Mouse (Mus musculus) heart, embryonic 11.5 days (tissue): ENCODE data around the gene Taf12. TPM values are rescaled to one million over a fixed set of nuclear protein-coding genes. Genes with fewer than 3 reads are reported as not detected.
A peak's percentile ranks its signal among the peaks of the same experiment; 100 is the strongest.

Experiments used
- ATAC-seq: fragments of 200-750 bp; cut with Nextera tagmentation; replicated peaks from 2 replicates; pipeline ENCODE4 v1.8.0; 2017; ENCODE audit warnings: moderate library complexity; ENCODE audit not compliant: insufficient number of reproducible peaks, low FRiP score, low TSS enrichment
- H3K27ac ChIP-seq: fragments of 300-500 bp; sonication (generic); 2 replicates; pipeline ENCODE4 v1.5.1; 2014; ENCODE audit warnings: mild to moderate bottlenecking, low read depth, low read length
- H3K27me3 ChIP-seq: fragments of 300-500 bp; sonication (generic); 2 replicates; pipeline ENCODE4 v1.6.1; 2014; ENCODE audit warnings: mild to moderate bottlenecking, low read length, mixed read lengths; ENCODE audit not compliant: control insufficient read depth, insufficient read depth
- H3K36me3 ChIP-seq: fragments of 300-500 bp; sonication (generic); 2 replicates; pipeline ENCODE4 v1.6.1; 2014; ENCODE audit warnings: mild to moderate bottlenecking, low read length, moderate library complexity, mixed read lengths; ENCODE audit not compliant: control insufficient read depth, insufficient read depth
- H3K4me1 ChIP-seq: fragments of 300-500 bp; sonication (generic); 2 replicates; pipeline ENCODE4 v1.6.1; 2014; ENCODE audit warnings: low read length; ENCODE audit not compliant: control insufficient read depth, insufficient read depth
- H3K4me2 ChIP-seq: fragments of 300-500 bp; sonication (generic); 2 replicates; pipeline ENCODE4 v1.6.1; 2014; ENCODE audit warnings: mild to moderate bottlenecking, moderate library complexity
- H3K4me3 ChIP-seq: fragments of 300-500 bp; sonication (generic); 2 replicates; pipeline ENCODE4 v1.5.1; 2014; ENCODE audit warnings: low read depth, low read length
- H3K9ac ChIP-seq: fragments of 300-500 bp; sonication (generic); 2 replicates; pipeline ENCODE4 v1.6.1; 2014; ENCODE audit warnings: mild to moderate bottlenecking, low read depth, low read length, moderate library complexity
- H3K9me3 ChIP-seq: fragments of 300-500 bp; sonication (generic); replicated peaks from 2 replicates; pipeline ENCODE4 v1.6.1; 2016; ENCODE audit warnings: low read length; ENCODE audit not compliant: control insufficient read depth
- WGBS: fragments of 180-500 bp; shearing (Covaris S2); extraction: QIAGEN DNeasy Blood & Tissue Kit; methylation state at CpG from one replicate; pipeline ENCODE4 v1.1.7; 2014; ENCODE audit not compliant: insufficient replicate concordance; 5-methylcytosine and 5-hydroxymethylcytosine counted together
- polyA plus RNA-seq: library from polyadenylated mRNA; unstranded; fragments of >200 nt; fragmentation: Nextera tagmentation; extraction: Ambion mirVana; gene quantifications from 2 replicates; pipeline ENCODE4 v1.2.1, GENCODE M21; 2014

Taf12 gene
- 35.7 and 37.3 TPM in 2 replicates for polyA plus RNA-seq

GRCm38 (mm10) chr4:132274156-132274862 is at the start of gene Taf12:
TSS of gene Taf12 (plus strand) at chr4:132274375.
- peak within 1 kb of the TSS; percentile 96 for H3K4me2 ChIP-seq
- peaks cover 8% of the 10 kb centered on the region; the same call in 1 of the 2 replicates for H3K4me1 ChIP-seq
- no peaks in the 10 kb centered on the region for H3K27me3 ChIP-seq
- peak within 1 kb of the TSS; percentile 55 for H3K4me3 ChIP-seq
- peak within 1 kb of the TSS; percentile 68 for H3K27ac ChIP-seq
- WGBS: under 1% methylated on average over 48 of the region's 48 CpGs
- H3K36me3 ChIP-seq: no peaks in the 10 kb centered on the region
- no peaks in the 10 kb centered on the region for H3K9me3 ChIP-seq
- peak within 1 kb of the TSS; percentile 89 for H3K9ac ChIP-seq
- peak; percentile 90 for ATAC-seq

DNA sequence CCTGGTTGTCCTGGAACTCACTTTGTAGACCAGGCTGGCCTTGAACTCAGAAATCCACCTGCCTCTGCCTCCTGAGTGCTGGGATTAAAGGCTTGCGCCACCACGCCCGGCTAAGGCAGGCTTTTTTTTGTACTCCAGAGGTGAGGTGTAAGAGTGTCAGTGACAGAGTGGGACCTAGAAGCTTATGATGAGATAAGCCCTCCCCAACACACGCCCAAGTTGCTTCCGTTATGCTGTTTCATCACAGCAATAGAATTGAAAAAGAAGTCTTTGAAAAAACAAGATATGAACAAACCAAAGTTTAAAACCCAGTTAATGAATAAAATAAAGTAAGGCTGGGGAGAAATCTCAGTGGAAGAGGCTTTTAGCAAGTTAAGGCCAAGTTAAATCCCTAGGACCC is 43.8 kb upstream of the Taf12 start:
- WGBS: 93% methylated on average over 5 of the region's 5 CpGs

GRCm38 (mm10) chr4:132234710-132235109 is 39.5 kb upstream of the Taf12 start:
- no peaks in the 10 kb centered on the region for H3K27me3 ChIP-seq
- no peak overlapping the region for H3K4me3 ChIP-seq
- H3K9me3 ChIP-seq: no peaks in the 10 kb centered on the region
- H3K4me1 ChIP-seq: no peaks in the 10 kb centered on the region
- H3K4me2 ChIP-seq: no peak overlapping the region
- no peak overlapping the region for H3K27ac ChIP-seq
- ATAC-seq: no peak
- H3K9ac ChIP-seq: no peak overlapping the region
- peaks cover 53% of the 10 kb centered on the region for H3K36me3 ChIP-seq
- WGBS: 90% methylated on average over 8 of the region's 8 CpGs

More for the DNA sequence above, 43.8 kb upstream of the Taf12 start:
- H3K9ac ChIP-seq: no peak overlapping the region
- no peak for ATAC-seq
- H3K4me2 ChIP-seq: no peak overlapping the region
- H3K9me3 ChIP-seq: no peaks in the 10 kb centered on the region
- no peak overlapping the region for H3K27ac ChIP-seq
- H3K36me3 ChIP-seq: peaks cover 64% of the 10 kb centered on the region
- no peak overlapping the region for H3K4me3 ChIP-seq
- no peaks in the 10 kb centered on the region for H3K4me1 ChIP-seq
- no peaks in the 10 kb centered on the region for H3K27me3 ChIP-seq

DNA sequence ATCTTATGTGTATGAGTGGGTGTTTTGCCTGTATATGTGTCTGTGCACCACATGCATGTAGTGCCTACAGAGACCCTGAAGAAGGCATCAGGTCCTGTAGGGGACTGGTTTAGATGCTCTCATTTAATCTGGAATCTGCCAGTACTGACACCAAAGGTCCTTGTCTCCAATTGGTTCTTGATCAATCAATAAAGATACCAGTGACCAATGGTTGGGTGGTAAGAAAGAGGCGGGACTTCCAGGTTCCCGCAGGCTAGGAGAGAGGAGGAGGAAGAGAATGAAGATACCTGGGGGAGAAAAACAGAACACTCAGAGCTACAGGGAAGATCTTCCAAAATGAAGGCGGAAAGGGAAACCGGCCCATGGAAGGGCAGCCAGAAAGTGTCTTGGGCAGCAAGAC is 35.8 kb upstream of the Taf12 start:
- H3K27me3 ChIP-seq: no peaks in the 10 kb centered on the region
- H3K27ac ChIP-seq: no peak overlapping the region
- peaks cover 35% of the 10 kb centered on the region for H3K36me3 ChIP-seq
- no peak for ATAC-seq
- no peaks in the 10 kb centered on the region for H3K9me3 ChIP-seq
- no peaks in the 10 kb centered on the region for H3K4me1 ChIP-seq
- WGBS: 80% methylated on average over 4 of the region's 4 CpGs
- no peak overlapping the region for H3K9ac ChIP-seq
- no peak overlapping the region for H3K4me2 ChIP-seq
- no peak overlapping the region for H3K4me3 ChIP-seq

GRCm38 (mm10) chr4:132240367-132240766 is 33.8 kb upstream of the Taf12 start:
- H3K9me3 ChIP-seq: no peaks in the 10 kb centered on the region
- 54% methylated on average over 3 of the region's 3 CpGs for WGBS
- no peak overlapping the region for H3K9ac ChIP-seq
- H3K36me3 ChIP-seq: peaks cover 26% of the 10 kb centered on the region
- ATAC-seq: no peak
- no peak overlapping the region for H3K27ac ChIP-seq
- H3K4me2 ChIP-seq: no peak overlapping the region
- H3K4me3 ChIP-seq: no peak overlapping the region
- H3K27me3 ChIP-seq: no peaks in the 10 kb centered on the region
- H3K4me1 ChIP-seq: no peaks in the 10 kb centered on the region

- Histone ChIP-seq H3K4me3 (no peak overlapping the region), H3K36me3 (peaks cover 25% of the 10 kb centered on the region), H3K9ac (no peak overlapping the region), H3K4me1 (no peaks in the 10 kb centered on the region), H3K27me3 (no peaks in the 10 kb centered on the region), H3K4me2 (no peak overlapping the region), H3K27ac (no peak overlapping the region), H3K9me3 (no peaks in the 10 kb centered on the region)
- WGBS: 71% methylated on average over 3 of the region's 3 CpGs
- ATAC-seq: no peak
These were observed 33.0 kb upstream of the Taf12 start for GRCm38 (mm10) chr4:132241208-132241607.

DNA sequence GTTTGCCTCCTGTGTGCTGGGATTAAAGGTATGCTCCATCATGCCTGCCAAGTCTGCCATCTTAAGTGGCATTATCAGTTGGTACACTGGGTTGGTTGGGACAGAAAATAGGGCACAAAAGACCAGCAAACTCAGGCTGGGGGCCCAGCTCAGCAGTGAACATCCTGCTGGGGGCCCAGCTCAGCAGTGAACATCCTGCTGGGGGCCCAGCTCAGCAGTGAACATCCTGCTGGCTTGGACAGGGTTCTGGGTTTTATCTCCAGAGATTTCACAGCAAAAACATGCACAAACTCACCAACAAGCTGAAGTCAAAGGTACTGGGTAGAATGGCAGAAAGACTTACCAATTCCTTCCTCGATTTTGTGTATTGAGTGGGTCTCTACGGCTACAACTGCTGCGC is 28.5 kb upstream of the Taf12 start:
- Histone ChIP-seq H3K4me2 (no peak overlapping the region), H3K9ac (no peak overlapping the region), H3K36me3 (peaks cover 21% of the 10 kb centered on the region), H3K9me3 (no peaks in the 10 kb centered on the region), H3K27ac (no peak overlapping the region), H3K27me3 (no peaks in the 10 kb centered on the region), H3K4me3 (no peak overlapping the region), H3K4me1 (no peaks in the 10 kb centered on the region)
- WGBS: 93% methylated on average over 3 of the region's 3 CpGs
- no peak for ATAC-seq

DNA sequence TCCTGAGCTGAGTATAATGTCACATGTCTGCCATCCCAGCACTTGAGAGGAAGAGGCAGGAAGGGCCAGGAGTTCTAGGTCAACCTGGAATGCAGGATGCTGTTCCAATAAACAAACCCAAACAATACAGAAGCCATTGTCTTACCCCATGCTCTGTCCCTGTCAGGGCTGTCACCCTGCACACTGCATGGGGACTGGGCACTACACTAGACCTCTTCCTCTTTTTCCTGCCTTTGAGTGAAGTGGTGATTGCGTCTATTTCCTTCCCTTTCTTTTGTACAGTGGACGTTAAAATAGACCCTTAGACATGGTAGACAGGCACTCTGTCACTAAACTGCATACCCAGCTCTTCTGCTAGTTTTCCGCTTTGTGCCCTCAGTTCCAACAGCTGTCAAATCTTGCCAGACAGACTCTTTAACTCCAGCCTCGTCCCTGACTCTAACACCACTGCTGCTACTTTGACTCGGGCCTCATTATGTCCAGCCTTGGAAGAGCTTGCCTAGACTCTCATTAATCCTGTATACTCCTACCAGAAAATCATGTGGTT is 26.7 kb upstream of the Taf12 start:
- Histone ChIP-seq H3K36me3 (peaks cover 30% of the 10 kb centered on the region), H3K4me2 (no peak overlapping the region), H3K4me3 (no peak overlapping the region), H3K27ac (no peak overlapping the region), H3K27me3 (no peaks in the 10 kb centered on the region), H3K9me3 (no peaks in the 10 kb centered on the region), H3K9ac (no peak overlapping the region), H3K4me1 (no peaks in the 10 kb centered on the region)
- ATAC-seq: no peak
- 72% methylated on average over 5 of the region's 5 CpGs for WGBS

- WGBS: 87% methylated on average over 9 of the region's 9 CpGs
- Histone ChIP-seq H3K27me3 (no peaks in the 10 kb centered on the region), H3K4me1 (peaks cover 17% of the 10 kb centered on the region), H3K4me2 (no peak overlapping the region), H3K9me3 (no peaks in the 10 kb centered on the region), H3K27ac (no peak overlapping the region), H3K9ac (no peak overlapping the region), H3K4me3 (no peak overlapping the region), H3K36me3 (peaks cover 28% of the 10 kb centered on the region)
- no peak for ATAC-seq
These were observed 22.6 kb upstream of the Taf12 start for GRCm38 (mm10) chr4:132251596-132251995.
